ENCODE assay signal across 21 mouse cellular contexts in genomic region chr13:83820721-83821120, GRCm38 (mm10).
A peak's percentile ranks its signal among the peaks of the same experiment; 100 is the strongest.
DNase-seq lines count a peak whose midpoint lies in the region; ATAC-seq and TF ChIP-seq lines count a peak whose summit lies in the region.
"Had no signal": no experiment of that assay in that cellular context is flagged by ENCODE, and none has a peak within 500 bp of the region (broad histone marks: within the 10 kb centered on the region; RNA-seq: fewer than 3 reads in every experiment).

No protein-coding gene starts in this region.

- H3K4me1 ChIP-seq in forebrain, embryonic 12.5 days, result peaks cover 9% of the 10 kb centered on the region; the same call in 1 of the 2 replicates
- H3K4me1 ChIP-seq in forebrain, postnatal 0 days (ENCODE audit: insufficient read depth), result no peaks in the 10 kb centered on the region
- H3K4me1 ChIP-seq in intestine, embryonic 15.5 days (replicated peaks), result peaks cover 4% of the 10 kb centered on the region; the same call in 1 of the 2 replicates
- H3K4me1 ChIP-seq in intestine, postnatal 0 days (replicated peaks; ENCODE audit: control insufficient read depth, insufficient read depth, low read length), result no peaks in the 10 kb centered on the region
- H3K4me1 ChIP-seq in neural tube, embryonic 14.5 days (ENCODE audit: control insufficient read depth, insufficient read depth, low read length), result no peaks in the 10 kb centered on the region
- H3K4me1 ChIP-seq: embryonic facial prominence, embryonic 15.5 days had no signal

- H3K36me3 ChIP-seq in forebrain, embryonic 12.5 days (replicated peaks), result no peaks in the 10 kb centered on the region
- H3K36me3 ChIP-seq in forebrain, postnatal 0 days (ENCODE audit: insufficient read depth), result no peaks in the 10 kb centered on the region
- no peaks in the 10 kb centered on the region for H3K36me3 ChIP-seq in intestine, embryonic 15.5 days
- no peaks in the 10 kb centered on the region for H3K36me3 ChIP-seq in intestine, postnatal 0 days (ENCODE audit: control insufficient read depth, insufficient read depth)
- no peaks in the 10 kb centered on the region for H3K36me3 ChIP-seq in neural tube, embryonic 14.5 days (ENCODE audit: control insufficient read depth, insufficient read depth, low read length)
- H3K36me3 ChIP-seq: embryonic facial prominence, embryonic 15.5 days; hindbrain, embryonic 13.5 days had no signal

- no peak for TF ChIP-seq CTCF in forebrain, postnatal 0 days (IDR thresholded peaks at IDR 0.05; ENCODE audit: low read depth)
- no peak for TF ChIP-seq CTCF in intestine, postnatal 0 days (IDR thresholded peaks at IDR 0.05; ENCODE audit: low read depth)
- no peak for TF ChIP-seq CTCF in brain, embryonic 14.5 days (IDR thresholded peaks at IDR 0.05; ENCODE audit: borderline replicate concordance, extremely low read depth, insufficient read depth, insufficient read length)

- no peak for DNase-seq in forebrain, postnatal 0 days
- DNase-seq in neural tube, embryonic 10.5 days (ENCODE audit: extremely low spot score, low spot score), result no peak
- peak; percentile 51 for DNase-seq in brain, embryonic 14.5 days (ENCODE audit: low read depth)
- no peak for DNase-seq in urinary bladder, adult 18-20 months (ENCODE audit: low spot score in 2 of 2)
- DNase-seq: adrenal gland, adult 2 months; adrenal gland, postnatal 25 days; cerebellum, adult 11 months; cerebellum, adult 8-10 months; embryo, embryonic 11 days; gastrocnemius, postnatal 36 days; heart, adult 11 months; heart, postnatal 10 days; heart, postnatal 4 days; kidney, adult 11 months had no signal

- H3K9ac ChIP-seq in forebrain, embryonic 12.5 days, result no peak overlapping the region
- H3K9ac ChIP-seq in forebrain, postnatal 0 days, result no peak overlapping the region
- H3K9ac ChIP-seq in intestine, embryonic 15.5 days, result no peak overlapping the region
- H3K9ac ChIP-seq in intestine, postnatal 0 days (ENCODE audit: low read depth, low read length), result no peak overlapping the region
- H3K9ac ChIP-seq in neural tube, embryonic 14.5 days (replicated peaks; ENCODE audit: low read depth, low read length), result no peak overlapping the region
- H3K9ac ChIP-seq: embryonic facial prominence, embryonic 15.5 days; hindbrain, embryonic 13.5 days had no signal

- H3K9me3 ChIP-seq in forebrain, embryonic 12.5 days, result no peaks in the 10 kb centered on the region
- H3K9me3 ChIP-seq in forebrain, postnatal 0 days (ENCODE audit: low read length), result no peaks in the 10 kb centered on the region
- no peaks in the 10 kb centered on the region for H3K9me3 ChIP-seq in intestine, embryonic 15.5 days
- H3K9me3 ChIP-seq in intestine, postnatal 0 days (ENCODE audit: control insufficient read depth), result no peaks in the 10 kb centered on the region
- no peaks in the 10 kb centered on the region for H3K9me3 ChIP-seq in neural tube, embryonic 14.5 days (ENCODE audit: control insufficient read depth, low read length)
- H3K9me3 ChIP-seq: embryonic facial prominence, embryonic 15.5 days; hindbrain, embryonic 13.5 days had no signal

- 73% methylated on average over 3 of the region's 3 CpGs for WGBS in forebrain, embryonic 12.5 days
- WGBS in forebrain, postnatal 0 days, result 43% methylated on average over 3 of the region's 3 CpGs
- WGBS in intestine, embryonic 15.5 days, result 44% methylated on average over 3 of the region's 3 CpGs
- 32% methylated on average over 3 of the region's 3 CpGs for WGBS in intestine, postnatal 0 days
- WGBS in neural tube, embryonic 14.5 days, result 42% methylated on average over 3 of the region's 3 CpGs

- no peak overlapping the region for H3K27ac ChIP-seq in forebrain, embryonic 12.5 days
- no peak overlapping the region for H3K27ac ChIP-seq in forebrain, postnatal 0 days (ENCODE audit: low read depth, low read length)
- H3K27ac ChIP-seq in intestine, embryonic 15.5 days, result no peak overlapping the region
- no peak overlapping the region for H3K27ac ChIP-seq in intestine, postnatal 0 days (ENCODE audit: low read depth, low read length)
- no peak overlapping the region for H3K27ac ChIP-seq in neural tube, embryonic 14.5 days (ENCODE audit: low read depth, low read length)
- H3K27ac ChIP-seq: embryonic facial prominence, embryonic 15.5 days; hindbrain, embryonic 13.5 days had no signal

- H3K4me2 ChIP-seq in forebrain, embryonic 12.5 days, result no peak overlapping the region
- no peak overlapping the region for H3K4me2 ChIP-seq in forebrain, postnatal 0 days (ENCODE audit: low read depth)
- H3K4me2 ChIP-seq in intestine, embryonic 15.5 days (replicated peaks), result no peak overlapping the region
- H3K4me2 ChIP-seq in intestine, postnatal 0 days (replicated peaks; ENCODE audit: low read depth), result no peak overlapping the region
- no peak overlapping the region for H3K4me2 ChIP-seq in neural tube, embryonic 14.5 days (ENCODE audit: low read depth, low read length)
- H3K4me2 ChIP-seq: embryonic facial prominence, embryonic 15.5 days; hindbrain, embryonic 13.5 days had no signal

- H3K27me3 ChIP-seq in forebrain, embryonic 12.5 days, result no peaks in the 10 kb centered on the region
- no peaks in the 10 kb centered on the region for H3K27me3 ChIP-seq in forebrain, postnatal 0 days (ENCODE audit: insufficient read depth, low read length)
- H3K27me3 ChIP-seq in intestine, embryonic 15.5 days (replicated peaks), result no peaks in the 10 kb centered on the region
- H3K27me3 ChIP-seq in intestine, postnatal 0 days (replicated peaks; ENCODE audit: control insufficient read depth, insufficient read depth, low read length), result no peaks in the 10 kb centered on the region
- H3K27me3 ChIP-seq in neural tube, embryonic 14.5 days (ENCODE audit: control insufficient read depth, insufficient read depth, low read length), result no peaks in the 10 kb centered on the region
- H3K27me3 ChIP-seq: embryonic facial prominence, embryonic 15.5 days; hindbrain, embryonic 13.5 days had no signal

- no peak for TF ChIP-seq POLR2A in brain, embryonic 14.5 days (IDR thresholded peaks at IDR 0.05; ENCODE audit: borderline replicate concordance, extremely low read depth, insufficient read depth, insufficient read length, poor library complexity, severe bottlenecking)

- no peak overlapping the region for H3K4me3 ChIP-seq in forebrain, embryonic 12.5 days (replicated peaks)
- no peak overlapping the region for H3K4me3 ChIP-seq in forebrain, postnatal 0 days (ENCODE audit: low read depth, low read length)
- H3K4me3 ChIP-seq in intestine, embryonic 15.5 days (replicated peaks), result no peak overlapping the region
- no peak overlapping the region for H3K4me3 ChIP-seq in intestine, postnatal 0 days (ENCODE audit: low read depth, low read length)
- H3K4me3 ChIP-seq in neural tube, embryonic 14.5 days (ENCODE audit: low read depth, low read length), result no peak overlapping the region
- H3K4me3 ChIP-seq: embryonic facial prominence, embryonic 15.5 days; erythroblast, embryonic 14.5 days; hindbrain, embryonic 13.5 days had no signal

- ATAC-seq in forebrain, embryonic 12.5 days (ENCODE audit: low FRiP score), result 0 out of 2 replicates have a peak, but pooled peaks have one; percentile 17
- ATAC-seq in forebrain, postnatal 0 days, result no peak
- ATAC-seq in intestine, embryonic 15.5 days, result peak; percentile 87
- ATAC-seq in intestine, postnatal 0 days, result no peak
- peak; percentile 65; the same call in 1 of the 2 replicates for ATAC-seq in neural tube, embryonic 14.5 days (ENCODE audit: low read depth)

Comparison
In these comparisons a context has a peak if more than half of its experiments do, and no peak if none do; other contexts are left out.
1. ATAC-seq: peak in forebrain, embryonic 12.5 days (single experiment), intestine, embryonic 15.5 days (single experiment) and neural tube, embryonic 14.5 days (single experiment); none in forebrain, postnatal 0 days (single experiment) and intestine, postnatal 0 days (single experiment).